Mouse (Mus musculus): ENCODE data around the gene Golph3.

- TF ChIP-seq CTCF (conservative IDR thresholded peaks at IDR 0.05; ENCODE audit: low read length) (no peak), POU5F1 (IDR thresholded peaks at IDR 0.05; ENCODE audit: borderline replicate concordance, low read length) (no peak), NANOG (IDR thresholded peaks at IDR 0.05; ENCODE audit: borderline replicate concordance, low read length) (no peak)
Measured at GRCm38 (mm10) chr15:12291757-12292156, 29.5 kb upstream of the Golph3 start.
